Mouse (Mus musculus) embryonic facial prominence, embryonic 13.5 days (tissue): Measurements from ENCODE around the gene Chchd5. TPM values are rescaled to one million over a fixed set of nuclear protein-coding genes. Genes with fewer than 3 reads are reported as not detected.

Experiments
- ATAC-seq: fragments of 200-750 bp; cut with Nextera tagmentation; 2 replicates; pipeline ENCODE4 v1.8.0; 2017; ENCODE audit warnings: low read depth; ENCODE audit not compliant: insufficient number of reproducible peaks, insufficient read depth, low FRiP score, low TSS enrichment
- H3K27ac ChIP-seq: fragments of 300-500 bp; sonication (generic); 2 replicates; pipeline ENCODE4 v1.5.1; 2015; ENCODE audit warnings: moderate library complexity, mild to moderate bottlenecking, inconsistent platforms
- H3K27me3 ChIP-seq: fragments of 300-500 bp; sonication (generic); 2 replicates; pipeline ENCODE4 v1.6.1; 2015; ENCODE audit warnings: mild to moderate bottlenecking, inconsistent platforms
- H3K36me3 ChIP-seq: fragments of 300-500 bp; sonication (generic); 2 replicates; pipeline ENCODE4 v1.6.1; 2015; ENCODE audit warnings: mild to moderate bottlenecking, inconsistent platforms
- H3K4me1 ChIP-seq: fragments of 300-500 bp; sonication (generic); 2 replicates; pipeline ENCODE4 v1.6.1; 2015; ENCODE audit warnings: inconsistent platforms
- H3K4me2 ChIP-seq: fragments of 300-500 bp; sonication (generic); 2 replicates; pipeline ENCODE4 v1.6.1; 2015; ENCODE audit warnings: moderate library complexity, mild to moderate bottlenecking, inconsistent platforms
- H3K4me3 ChIP-seq: fragments of 300-500 bp; sonication (generic); 2 replicates; pipeline ENCODE4 v1.5.1; 2015; ENCODE audit warnings: mild to moderate bottlenecking, inconsistent platforms
- H3K9ac ChIP-seq: fragments of 300-500 bp; sonication (generic); 2 replicates; pipeline ENCODE4 v1.6.1; 2015; ENCODE audit warnings: mild to moderate bottlenecking, inconsistent platforms
- H3K9me3 ChIP-seq: fragments of 300-500 bp; sonication (generic); 2 replicates; pipeline ENCODE4 v1.6.1; 2016; ENCODE audit warnings: inconsistent platforms
- WGBS: fragments of 180-500 bp; shearing (Covaris S2); methylation state at CpG from one replicate; pipeline ENCODE4 v1.1.7; 2015; ENCODE audit warnings: mixed read lengths; 5-methylcytosine and 5-hydroxymethylcytosine counted together
- polyA plus RNA-seq: library from polyadenylated mRNA; unstranded; fragments of >200 nt; fragmentation: Nextera tagmentation; extraction: Ambion mirVana; gene quantifications from 2 replicates; pipeline ENCODE4 v1.2.1, GENCODE M21; 2015

The Chchd5 gene
- 29.8 and 31.7 TPM in 2 replicates for polyA plus RNA-seq

DNA sequence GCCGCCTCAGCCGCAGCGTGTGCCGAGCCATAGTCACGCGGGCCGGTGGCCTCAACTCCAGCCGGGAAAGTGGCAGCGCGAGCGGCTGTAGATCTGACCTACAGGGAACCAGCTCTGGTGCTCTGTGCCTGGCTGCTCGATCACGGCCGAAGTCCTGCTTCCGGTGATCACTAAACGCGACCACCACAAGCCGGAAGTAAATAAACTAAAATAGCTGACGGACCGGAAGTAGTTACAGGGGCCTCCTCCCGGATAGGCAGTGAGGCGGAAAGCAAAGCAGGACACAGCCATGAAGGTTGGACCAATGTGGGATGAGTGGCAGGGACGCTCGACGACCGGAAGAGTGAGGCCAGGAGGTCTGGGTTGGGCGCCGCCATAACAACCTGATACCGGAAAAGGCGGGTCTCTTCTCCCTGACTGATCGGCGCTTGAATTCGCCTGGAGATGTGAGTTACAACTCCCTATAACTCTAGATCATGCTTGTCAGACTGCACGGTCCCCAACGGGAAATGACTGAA, at the start of gene Chchd5:
Chchd5 (plus strand) TSS at position 289 of the 518 bp plus-strand sequence.
- Histone ChIP-seq H3K4me1 (peaks cover 14% of the 10 kb centered on the region), H3K9me3 (peaks cover 8% of the 10 kb centered on the region; the same call in 1 of the 2 replicates), H3K27ac (peak within 1 kb of the TSS; percentile 91), H3K36me3 (peaks cover 62% of the 10 kb centered on the region), H3K4me2 (peak within 1 kb of the TSS; percentile 90), H3K4me3 (peak within 1 kb of the TSS; percentile 65), H3K9ac (peak within 1 kb of the TSS; percentile 85), H3K27me3 (no peaks in the 10 kb centered on the region)
- 0% methylated on average over 35 of the region's 35 CpGs for WGBS
- ATAC-seq, result peak; percentile 98

DNA sequence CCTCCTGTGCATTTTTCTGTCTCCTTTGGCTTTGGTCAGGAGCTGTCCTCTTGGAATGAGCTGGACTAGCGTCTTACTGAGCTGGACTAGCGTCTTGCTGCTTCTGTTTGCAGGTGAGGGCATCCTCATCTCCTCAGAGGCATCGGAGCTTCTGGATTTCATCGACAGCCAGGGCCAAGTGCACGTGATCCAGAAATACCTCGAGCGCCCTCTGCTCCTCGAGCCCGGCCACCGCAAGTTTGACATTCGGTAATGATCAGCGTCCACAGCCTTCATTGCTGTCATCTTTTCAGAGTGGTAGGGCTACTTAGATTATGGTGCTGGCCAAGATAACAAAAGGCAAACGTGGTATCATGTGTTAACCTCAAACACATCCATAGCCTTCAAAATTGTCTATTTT, 48.4 kb upstream of the Chchd5 start:
- H3K4me2 ChIP-seq, result no peak overlapping the region
- no peak overlapping the region for H3K9ac ChIP-seq
- no peaks in the 10 kb centered on the region for H3K4me1 ChIP-seq
- H3K27me3 ChIP-seq, result no peaks in the 10 kb centered on the region
- no peak for ATAC-seq
- WGBS, result 66% methylated on average over 13 of the region's 13 CpGs
- no peaks in the 10 kb centered on the region for H3K9me3 ChIP-seq
- peaks cover 73% of the 10 kb centered on the region for H3K36me3 ChIP-seq
- H3K4me3 ChIP-seq, result no peak overlapping the region
- H3K27ac ChIP-seq, result no peak overlapping the region

DNA sequence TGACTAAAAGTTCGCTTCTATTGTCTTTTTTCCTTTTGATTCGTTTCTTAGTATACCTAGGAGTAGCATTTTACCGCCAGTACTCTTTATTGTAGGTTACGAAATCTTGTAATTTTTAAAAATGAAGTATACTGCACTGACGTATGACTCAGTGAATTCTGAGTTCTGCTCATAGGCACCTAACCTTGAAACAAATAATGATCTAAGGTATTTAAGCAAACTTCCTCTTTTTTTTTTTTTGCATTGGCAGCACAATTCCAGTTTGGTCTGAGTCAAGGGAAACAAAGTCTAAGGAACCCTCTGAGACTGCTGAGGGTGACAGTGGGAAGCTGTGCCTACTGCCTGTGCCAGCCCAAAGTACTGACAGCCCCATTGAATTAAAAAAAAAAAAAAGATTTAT, 46.0 kb upstream of the Chchd5 start:
- no peak overlapping the region for H3K4me2 ChIP-seq
- H3K9me3 ChIP-seq, result no peaks in the 10 kb centered on the region
- no peak for ATAC-seq
- 89% methylated on average over 5 of the region's 5 CpGs for whole genome bisulfite sequencing
- H3K4me3 ChIP-seq, result no peak overlapping the region
- no peak overlapping the region for H3K9ac ChIP-seq
- H3K27ac ChIP-seq, result no peak overlapping the region
- peaks cover 62% of the 10 kb centered on the region for H3K36me3 ChIP-seq
- no peaks in the 10 kb centered on the region for H3K27me3 ChIP-seq
- H3K4me1 ChIP-seq, result no peaks in the 10 kb centered on the region

DNA sequence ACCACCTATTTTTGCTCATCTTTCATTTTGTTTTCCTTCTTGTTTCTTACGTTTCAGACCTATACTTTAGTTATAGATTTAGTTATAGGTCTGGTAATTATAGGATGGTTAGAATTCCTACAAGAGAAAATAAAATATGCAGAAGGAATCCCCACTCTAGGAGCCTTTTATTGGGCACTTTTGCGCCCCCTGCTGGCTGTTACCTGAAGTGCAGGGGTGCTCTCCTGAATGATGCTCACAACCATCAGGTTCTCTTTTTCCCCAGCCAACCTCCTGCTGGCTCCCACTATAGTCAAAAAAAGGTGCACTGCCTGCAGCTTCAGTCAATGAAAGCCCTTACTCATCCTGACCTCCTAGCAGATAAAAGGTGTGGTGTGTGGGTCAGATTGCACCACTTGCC, 44.5 kb upstream of the Chchd5 start:
- ATAC-seq, result no peak
- Histone ChIP-seq H3K9ac (no peak overlapping the region), H3K27ac (no peak overlapping the region), H3K4me2 (no peak overlapping the region), H3K36me3 (peaks cover 62% of the 10 kb centered on the region), H3K4me1 (no peaks in the 10 kb centered on the region), H3K9me3 (no peaks in the 10 kb centered on the region), H3K27me3 (no peaks in the 10 kb centered on the region), H3K4me3 (no peak overlapping the region)
- WGBS, result 51% methylated on average over 2 of the region's 2 CpGs

DNA sequence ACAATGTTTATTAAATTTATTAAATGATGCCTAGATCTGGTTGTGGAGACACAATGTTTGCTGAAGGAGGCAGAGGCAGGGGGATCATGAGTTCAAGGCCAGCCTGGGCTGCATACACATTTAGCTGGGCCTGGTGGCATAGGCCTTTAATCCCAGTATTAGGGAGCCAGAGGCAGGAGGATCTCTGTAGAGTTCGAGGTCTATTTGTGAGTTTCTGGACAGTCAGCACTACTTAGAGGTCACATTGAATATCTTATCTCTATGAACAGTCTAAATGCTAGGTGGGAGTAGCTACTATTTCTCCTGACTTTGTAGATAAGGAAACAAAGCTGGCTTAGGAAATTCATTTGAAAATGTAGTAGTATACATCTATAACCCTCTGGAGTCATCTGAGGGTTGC, 42.0 kb upstream of the Chchd5 start:
- no peak overlapping the region for H3K4me2 ChIP-seq
- H3K4me3 ChIP-seq, result no peak overlapping the region
- no peak for ATAC-seq
- H3K9ac ChIP-seq, result no peak overlapping the region
- WGBS, result 100% methylated on average over 1 of the region's 1 CpGs
- peaks cover 65% of the 10 kb centered on the region for H3K36me3 ChIP-seq
- no peaks in the 10 kb centered on the region for H3K9me3 ChIP-seq
- H3K27me3 ChIP-seq, result no peaks in the 10 kb centered on the region
- no peaks in the 10 kb centered on the region for H3K4me1 ChIP-seq
- H3K27ac ChIP-seq, result no peak overlapping the region

DNA sequence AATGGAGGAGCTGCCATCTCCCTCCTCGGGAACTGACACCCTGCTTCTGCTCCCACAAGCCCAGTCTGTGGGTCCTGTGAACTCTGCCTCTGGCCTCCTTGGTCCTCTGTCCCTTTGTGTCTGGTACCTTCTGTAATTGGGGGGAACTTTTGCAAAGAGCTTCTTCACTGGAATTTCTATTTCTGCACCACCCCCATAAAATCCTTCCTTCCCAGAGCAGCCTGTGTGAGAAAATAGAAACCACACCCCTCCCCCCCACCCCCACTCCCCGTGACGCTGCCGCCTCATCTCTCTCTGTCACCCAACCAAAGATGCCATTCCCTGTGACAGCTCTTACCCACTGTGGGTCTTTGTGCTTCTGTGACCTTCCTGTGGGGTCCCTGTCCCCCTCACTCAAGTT, 39.1 kb upstream of the Chchd5 start:
- H3K27me3 ChIP-seq, result no peaks in the 10 kb centered on the region
- no peaks in the 10 kb centered on the region for H3K4me1 ChIP-seq
- H3K4me3 ChIP-seq, result no peak overlapping the region
- H3K27ac ChIP-seq, result 0 out of 2 replicates have a peak overlapping the region, but pooled peaks have one; percentile 28
- 65% methylated on average over 4 of the region's 4 CpGs for WGBS
- H3K9me3 ChIP-seq, result no peaks in the 10 kb centered on the region
- no peak overlapping the region for H3K4me2 ChIP-seq
- no peak for ATAC-seq
- peaks cover 80% of the 10 kb centered on the region for H3K36me3 ChIP-seq
- H3K9ac ChIP-seq, result no peak overlapping the region

DNA sequence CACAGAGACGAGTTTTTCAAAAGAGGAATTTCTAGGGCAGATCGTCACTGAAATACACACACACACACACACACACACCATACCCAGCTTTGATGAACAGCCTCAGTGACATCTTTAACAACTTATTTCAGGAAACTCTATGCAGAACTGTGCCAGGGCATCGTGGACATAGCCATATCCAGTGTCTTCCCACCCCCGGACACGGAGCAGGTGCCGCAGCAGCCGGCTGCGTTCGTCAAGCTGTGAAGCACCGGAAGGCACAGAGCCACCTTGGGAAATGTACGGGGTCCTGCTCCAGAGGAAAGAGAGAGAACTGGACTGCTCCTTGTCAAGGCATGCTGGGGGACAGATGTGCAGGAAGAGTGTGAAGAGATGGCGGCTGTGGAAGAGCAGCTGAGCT, 36.7 kb upstream of the Chchd5 start:
- 95% methylated on average over 12 of the region's 12 CpGs for WGBS
- Histone ChIP-seq H3K4me3 (no peak overlapping the region), H3K9ac (no peak overlapping the region), H3K9me3 (no peaks in the 10 kb centered on the region), H3K4me1 (no peaks in the 10 kb centered on the region), H3K27me3 (no peaks in the 10 kb centered on the region), H3K27ac (no peak overlapping the region), H3K4me2 (no peak overlapping the region), H3K36me3 (peaks cover 65% of the 10 kb centered on the region)
- no peak for ATAC-seq

DNA sequence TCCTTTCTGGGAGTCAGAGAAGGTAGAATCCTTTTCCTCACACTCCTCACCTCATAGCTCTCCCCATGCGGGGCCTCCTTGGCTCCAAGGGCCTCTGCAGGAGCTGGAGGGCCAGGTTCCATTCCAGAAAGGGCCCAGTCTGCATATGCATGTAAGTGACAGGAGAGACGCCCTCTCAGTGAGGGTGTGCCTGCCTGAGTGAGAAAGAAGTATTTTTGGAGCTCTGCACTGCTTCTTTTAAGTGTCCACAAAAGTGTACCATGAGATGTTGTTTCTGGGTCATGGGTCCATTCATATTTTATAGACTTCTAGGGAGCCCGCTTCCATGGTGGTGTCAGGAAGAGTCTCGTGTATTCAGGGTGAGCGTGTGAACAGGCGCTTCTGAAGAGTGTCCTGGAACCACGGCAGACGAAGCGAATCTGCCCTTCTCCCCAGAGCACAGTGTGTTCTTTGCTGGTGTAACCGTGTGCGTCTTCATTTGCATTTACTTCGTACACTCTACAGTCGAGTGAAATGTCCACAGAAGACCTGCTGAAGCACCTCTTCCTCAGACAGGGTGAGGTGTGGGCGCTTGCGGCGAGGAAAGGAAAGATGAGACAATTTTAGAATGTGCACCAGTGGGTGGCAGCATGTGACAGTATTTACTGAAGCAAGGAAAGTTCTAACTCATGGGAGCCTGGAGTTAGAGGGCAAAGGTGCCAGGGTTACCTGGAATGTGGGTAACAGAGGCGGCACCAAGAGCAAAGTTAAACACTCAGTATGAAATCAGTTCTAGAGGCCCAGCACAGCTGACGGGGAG, 35.4 kb upstream of the Chchd5 start:
- Histone ChIP-seq H3K27ac (no peak overlapping the region), H3K27me3 (no peaks in the 10 kb centered on the region), H3K4me2 (no peak overlapping the region), H3K4me3 (no peak overlapping the region), H3K4me1 (no peaks in the 10 kb centered on the region), H3K9ac (no peak overlapping the region), H3K36me3 (peaks cover 55% of the 10 kb centered on the region), H3K9me3 (no peaks in the 10 kb centered on the region)
- WGBS, result 92% methylated on average over 18 of the region's 18 CpGs
- ATAC-seq, result no peak

DNA sequence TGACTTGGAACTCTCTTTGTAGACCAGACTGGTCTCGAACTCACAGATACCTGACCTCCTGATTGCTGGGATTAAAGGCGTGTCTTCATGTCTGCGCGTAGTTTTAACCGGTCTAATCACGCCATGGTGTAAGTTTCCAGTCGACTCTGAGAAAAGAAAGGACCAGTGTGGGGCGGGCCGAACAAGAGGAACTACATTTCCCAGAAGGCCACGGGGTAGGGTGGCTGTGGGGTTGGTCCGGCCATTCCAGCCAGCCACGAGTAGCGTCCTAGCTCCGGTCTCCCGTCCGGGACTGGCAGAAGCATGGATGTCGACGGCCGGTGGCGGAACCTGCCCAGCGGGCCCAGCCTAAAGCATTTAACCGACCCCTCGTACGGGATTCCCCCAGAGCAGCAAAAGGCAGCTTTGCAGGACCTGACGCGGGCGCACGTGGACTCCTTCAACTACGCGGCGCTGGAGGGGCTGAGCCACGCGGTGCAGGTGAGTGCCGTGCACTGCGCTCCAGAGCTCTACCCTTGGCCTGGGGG, 28.7 kb upstream of the Chchd5 start, which contains the start of gene Polr1b:
Polr1b (plus strand) TSS at position 212 of the 527 bp plus-strand sequence.
- peak within 1 kb of the TSS; percentile 80 for H3K4me3 ChIP-seq
- peaks cover 8% of the 10 kb centered on the region for H3K4me1 ChIP-seq
- peak within 1 kb of the TSS; percentile 79 for H3K9ac ChIP-seq
- under 1% methylated on average over 35 of the region's 35 CpGs for WGBS
- H3K36me3 ChIP-seq, result peaks cover 30% of the 10 kb centered on the region
- no peak within 1 kb of the TSS for H3K27ac ChIP-seq
- H3K27me3 ChIP-seq, result no peaks in the 10 kb centered on the region
- H3K9me3 ChIP-seq, result no peaks in the 10 kb centered on the region
- ATAC-seq, result peak; percentile 98
- peak within 1 kb of the TSS; percentile 65 for H3K4me2 ChIP-seq

DNA sequence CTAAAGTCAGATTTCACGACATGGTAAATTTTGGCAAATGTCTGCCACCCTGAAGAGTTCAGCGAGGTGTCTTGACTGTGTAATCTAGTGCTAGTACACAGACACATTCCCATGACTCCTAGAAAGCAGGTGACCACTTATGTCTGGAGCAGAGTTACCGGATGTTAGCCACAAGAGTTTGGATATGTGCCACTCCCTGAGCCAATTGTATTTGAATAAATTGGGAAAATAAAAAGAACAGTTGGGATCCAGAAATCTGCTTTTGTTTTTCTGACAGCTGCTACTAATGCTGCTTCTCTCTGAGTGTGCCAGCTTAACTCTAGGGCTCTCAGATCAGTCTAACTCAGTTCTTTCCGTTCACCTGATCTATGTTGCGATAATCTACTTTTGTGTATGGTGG, 16.6 kb upstream of the Chchd5 start:
- H3K4me1 ChIP-seq, result no peaks in the 10 kb centered on the region
- no peak overlapping the region for H3K9ac ChIP-seq
- WGBS, result 85% methylated on average over 5 of the region's 5 CpGs
- H3K9me3 ChIP-seq, result no peaks in the 10 kb centered on the region
- H3K4me3 ChIP-seq, result no peak overlapping the region
- no peak overlapping the region for H3K4me2 ChIP-seq
- no peak overlapping the region for H3K27ac ChIP-seq
- H3K27me3 ChIP-seq, result no peaks in the 10 kb centered on the region
- peaks cover 79% of the 10 kb centered on the region for H3K36me3 ChIP-seq
- ATAC-seq, result no peak

DNA sequence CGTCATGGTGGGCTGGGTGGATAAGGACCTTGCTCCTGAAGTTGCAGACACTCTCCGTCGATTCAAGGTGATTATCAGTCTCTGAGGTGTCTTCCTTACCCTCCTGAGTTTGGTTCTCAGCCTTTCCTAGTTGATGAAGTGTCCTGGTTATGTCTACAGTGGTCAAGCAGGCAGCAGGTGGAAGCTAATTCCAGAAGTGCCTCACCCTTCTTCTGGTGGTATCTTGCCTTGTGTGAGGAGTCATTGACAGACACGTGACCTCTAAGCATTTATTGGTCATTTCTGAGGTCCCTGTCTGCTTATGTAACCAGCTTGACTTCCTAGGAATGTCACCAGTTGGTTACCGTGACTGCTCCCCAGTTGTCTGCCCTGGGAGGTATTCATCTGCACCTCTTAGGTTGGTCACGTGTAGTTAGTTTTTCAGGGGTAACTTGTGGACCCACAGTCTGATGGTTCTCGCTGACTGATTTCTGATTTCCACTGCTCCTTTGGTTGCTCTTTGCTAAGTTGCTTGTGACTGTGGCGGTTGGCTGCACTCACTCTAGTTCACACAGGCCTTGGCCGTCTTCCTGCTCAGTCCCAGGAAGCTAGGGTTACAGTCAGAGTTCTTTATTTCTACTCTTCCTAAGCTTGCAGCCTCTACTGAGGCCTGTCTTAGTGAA, 13.7 kb upstream of the Chchd5 start:
- Histone ChIP-seq H3K27ac (no peak overlapping the region), H3K4me3 (no peak overlapping the region), H3K4me2 (no peak overlapping the region), H3K27me3 (no peaks in the 10 kb centered on the region), H3K9me3 (no peaks in the 10 kb centered on the region), H3K36me3 (peaks cover 87% of the 10 kb centered on the region), H3K4me1 (no peaks in the 10 kb centered on the region), H3K9ac (no peak overlapping the region)
- 89% methylated on average over 9 of the region's 9 CpGs for WGBS
- no peak for ATAC-seq
